Mouse (Mus musculus) gastrocnemius, adult 18-20 months (tissue): ENCODE data around the gene Cyth4. TPM values are rescaled to one million over a fixed set of nuclear protein-coding genes. Genes with fewer than 3 reads are reported as not detected.
A peak's percentile ranks its signal among the peaks of the same experiment; 100 is the strongest.

ENCODE experiments used
- DNase-seq: peaks from one replicate; pipeline ENCODE4 v3.0.0; 2021; ENCODE audit warnings: low spot score
- total RNA-seq, 2 experiments: library from RNA; stranded (reverse); gene quantifications; 2 replicates each; pipeline ENCODE4 v1.2.3; 2021

Cyth4 gene
- total RNA-seq, 2 experiments from 2014 or later = 0.82 to 2.3 TPM

DNA sequence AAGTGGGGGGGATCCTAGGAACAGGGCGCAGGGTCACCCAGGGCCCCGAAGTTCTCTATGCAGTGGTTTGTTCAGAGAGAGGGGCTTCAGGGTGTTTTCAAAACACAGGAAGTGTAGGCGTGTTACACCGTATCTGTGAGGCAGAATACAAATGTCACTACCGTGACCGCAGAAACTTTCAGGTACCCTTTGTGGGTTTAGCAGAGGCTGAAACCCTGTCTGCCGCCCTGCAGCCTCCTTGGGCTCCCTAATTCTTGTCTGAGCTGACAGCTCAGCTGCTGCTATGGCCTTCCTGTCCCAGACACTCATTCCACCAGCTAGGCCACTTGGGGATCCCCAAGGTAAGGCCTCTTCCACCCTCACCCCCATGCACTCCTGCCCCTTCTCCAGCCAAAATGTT lies 17.7 kb downstream of the Cyth4 start:
- no peak for DNase-seq

DNA sequence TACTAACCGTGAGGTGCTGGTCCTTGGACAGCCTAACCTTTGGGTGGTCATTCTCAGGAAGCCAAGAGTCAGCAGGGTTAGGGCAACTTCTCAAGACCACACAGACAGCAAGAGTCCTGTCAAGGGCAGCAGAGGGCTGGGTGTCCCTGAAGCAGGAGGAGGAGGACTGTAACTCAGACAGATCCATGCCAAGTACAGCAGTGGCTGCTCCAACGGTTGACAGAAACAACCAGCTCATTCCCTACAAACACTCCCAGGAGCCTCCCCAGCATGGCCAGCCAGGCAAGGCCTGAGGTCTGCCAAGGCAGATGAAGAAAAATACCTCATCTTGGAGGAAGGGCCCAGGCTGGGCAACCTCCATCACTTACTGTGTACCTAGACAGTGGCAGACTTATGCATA lies 20.1 kb downstream of the Cyth4 start:
- no peak for DNase-seq

DNA sequence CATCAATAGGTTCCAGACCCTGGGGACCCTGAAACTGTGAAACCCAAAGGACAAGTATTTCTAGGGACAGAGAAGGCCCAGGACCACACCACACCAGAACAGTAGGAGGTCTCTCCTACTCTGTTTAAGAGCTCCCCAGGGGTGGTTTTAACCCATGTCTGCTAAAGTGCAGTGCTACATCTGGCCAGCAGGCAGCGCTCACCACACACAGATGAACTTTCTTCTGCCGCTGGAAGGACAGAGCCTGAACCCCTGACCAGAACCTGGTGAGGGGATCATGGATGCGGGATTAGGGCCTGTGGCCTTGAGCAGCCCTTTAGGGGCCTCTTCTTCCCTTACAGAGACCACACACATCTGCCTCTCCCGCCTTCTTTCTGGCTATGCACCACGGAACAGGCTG lies 26.6 kb downstream of the Cyth4 start:
- peak; percentile 70 for DNase-seq

DNA sequence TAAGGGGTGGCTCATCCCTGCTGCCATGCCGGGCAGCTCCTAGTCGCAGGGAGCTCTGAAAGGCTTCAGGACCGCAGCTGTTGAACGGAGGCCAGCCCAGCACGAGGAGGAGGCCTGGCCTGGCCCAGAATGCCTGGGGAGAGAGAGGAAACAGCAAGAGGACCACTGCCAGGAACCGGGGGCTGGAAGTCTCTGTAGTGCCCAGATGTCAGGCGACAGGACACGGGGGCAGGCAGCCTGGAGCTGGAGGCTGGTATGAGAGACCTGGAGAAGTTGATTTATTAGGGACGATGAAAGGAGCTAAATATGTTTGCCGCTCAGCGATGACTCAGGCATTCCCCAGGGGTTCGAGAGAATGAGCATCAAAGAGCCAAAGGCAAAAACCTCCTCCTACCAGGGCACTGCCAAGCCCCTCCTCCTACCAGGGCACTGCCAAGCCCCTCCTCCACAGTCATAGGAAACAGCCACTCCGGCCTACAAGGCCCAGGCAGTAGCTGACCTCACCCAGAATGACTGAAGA lies 27.6 kb downstream of the Cyth4 start:
- peak; percentile 84 for DNase-seq

DNA sequence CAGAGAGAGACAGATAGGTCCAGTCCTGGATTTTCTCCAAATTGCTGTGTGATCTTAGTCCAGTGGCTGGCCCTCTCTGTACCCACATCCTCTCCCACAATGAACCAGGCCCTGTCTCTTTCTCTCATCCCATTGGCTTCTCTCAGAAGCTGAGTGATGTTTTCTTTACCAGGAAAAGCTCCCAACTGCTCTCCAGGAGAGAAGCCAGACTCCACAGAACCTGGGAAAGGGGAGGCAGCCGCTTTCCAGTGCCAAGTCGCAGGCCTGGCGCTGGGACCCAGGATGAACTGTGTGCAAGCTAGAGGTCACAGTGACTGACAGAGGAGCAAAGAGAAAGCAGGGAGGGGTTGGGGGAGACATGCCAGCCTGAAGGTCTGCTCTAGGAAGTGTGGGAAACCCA lies 28.1 kb downstream of the Cyth4 start:
- no peak for DNase-seq

DNA sequence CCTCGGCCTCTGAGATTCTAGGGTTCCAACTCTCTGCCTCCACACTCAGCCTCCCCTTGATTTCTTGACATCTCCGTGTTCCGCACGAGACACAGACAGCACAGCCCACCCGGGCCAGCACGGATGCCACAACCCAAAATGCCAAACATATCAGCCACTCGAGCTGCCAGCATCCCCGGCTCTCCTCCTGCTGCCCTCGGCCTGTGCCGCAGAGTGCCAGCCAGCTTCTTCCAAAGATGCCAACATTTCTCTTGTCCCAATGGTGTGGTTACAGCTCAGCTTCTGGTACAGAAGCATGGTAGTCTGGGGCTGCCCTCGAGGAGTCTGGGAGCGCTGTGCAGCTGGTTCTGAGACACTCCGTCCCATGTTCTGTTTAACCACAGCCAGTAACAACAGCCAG lies 29.4 kb downstream of the Cyth4 start:
- no peak for DNase-seq

DNA sequence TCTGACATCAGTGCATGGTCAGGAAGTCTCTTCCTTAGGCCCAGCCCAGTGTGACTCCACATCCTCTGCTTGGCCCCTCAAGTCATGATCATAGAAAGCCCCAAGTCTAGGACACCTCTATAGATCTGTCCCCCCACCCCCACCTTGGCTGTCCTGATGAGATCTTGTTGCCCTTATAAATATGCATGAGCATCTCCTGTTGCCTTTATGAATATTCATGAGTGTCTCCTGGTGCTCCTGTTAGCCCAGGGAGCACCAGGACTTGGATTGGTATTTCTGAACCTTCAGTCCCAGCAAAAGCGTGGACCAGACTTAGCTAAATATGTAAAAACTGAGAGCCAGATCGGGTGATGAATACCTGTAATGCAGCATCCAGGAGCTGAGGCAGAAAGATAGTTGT lies 35.5 kb downstream of the Cyth4 start:
- no peak for DNase-seq

DNA sequence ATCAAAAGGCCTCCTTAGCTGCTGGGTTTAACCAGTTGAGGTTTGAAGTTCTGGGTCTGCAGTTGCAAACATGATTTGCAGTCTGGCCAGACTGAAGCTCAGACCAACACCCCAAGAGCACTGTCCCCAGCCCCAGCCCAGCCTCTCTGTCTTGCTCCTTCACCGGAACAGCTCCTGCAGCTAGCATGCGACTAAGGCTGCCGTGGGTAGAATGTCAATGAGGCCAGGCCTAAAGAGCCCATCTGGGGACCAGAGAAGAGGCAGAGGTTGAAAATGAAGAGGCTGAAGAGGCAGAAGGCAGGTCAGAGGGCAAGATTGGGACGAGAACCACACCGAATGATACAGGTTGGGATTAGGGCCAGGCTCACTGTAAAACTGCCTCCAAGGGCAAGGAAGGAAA lies 36.6 kb downstream of the Cyth4 start:
- no peak for DNase-seq

DNA sequence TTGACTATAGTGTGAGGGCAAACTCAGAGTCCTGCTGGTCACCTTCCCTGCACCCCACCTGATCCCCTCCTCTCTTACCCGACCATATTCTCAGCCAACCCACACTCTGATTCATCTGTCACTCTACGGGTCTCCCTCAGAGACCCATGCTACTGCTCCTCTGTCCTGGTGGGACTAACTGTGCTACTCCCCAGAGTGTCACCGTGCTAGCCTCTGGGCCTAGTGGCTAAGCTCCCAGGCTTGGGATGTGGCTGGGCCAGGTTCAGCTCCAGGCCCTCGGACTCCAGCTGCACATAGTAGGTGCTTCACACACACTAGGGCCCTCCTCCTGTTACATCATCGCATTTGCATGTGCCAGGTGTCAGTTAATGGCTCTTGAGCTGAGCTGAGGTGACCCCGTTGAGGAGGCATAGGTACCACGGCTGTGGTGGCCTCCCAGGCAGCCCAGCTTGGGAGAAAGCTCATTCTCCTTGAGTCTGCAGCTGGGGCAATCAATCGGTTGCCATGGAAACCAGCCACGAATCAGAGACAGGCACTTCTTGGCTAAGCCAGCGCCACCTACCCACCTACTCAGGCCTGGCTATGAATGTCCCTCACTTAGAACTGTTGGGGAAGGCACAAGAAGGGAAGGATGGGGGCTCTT lies 37.4 kb downstream of the Cyth4 start:
- no peak for DNase-seq

DNA sequence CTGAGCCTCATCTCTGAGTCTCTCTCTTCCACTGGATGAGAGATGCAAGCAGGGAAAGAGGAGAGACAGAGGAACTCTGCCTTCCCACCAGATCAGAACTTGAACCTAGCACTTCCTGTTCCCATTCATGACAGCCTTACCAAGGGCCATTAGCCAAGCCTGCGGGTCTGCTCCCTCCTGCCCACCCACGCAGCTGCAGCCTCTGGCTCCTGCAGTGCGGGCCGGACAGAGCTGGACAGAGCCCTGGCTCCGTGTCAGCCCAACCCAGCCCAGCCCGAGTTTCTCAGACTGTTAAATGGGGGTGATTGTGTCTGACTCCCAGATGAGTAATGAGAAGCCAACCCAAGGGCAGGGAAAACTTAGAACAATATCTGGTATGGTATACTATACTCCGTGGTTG lies 38.4 kb downstream of the Cyth4 start:
- peak; percentile 44 for DNase-seq

DNA sequence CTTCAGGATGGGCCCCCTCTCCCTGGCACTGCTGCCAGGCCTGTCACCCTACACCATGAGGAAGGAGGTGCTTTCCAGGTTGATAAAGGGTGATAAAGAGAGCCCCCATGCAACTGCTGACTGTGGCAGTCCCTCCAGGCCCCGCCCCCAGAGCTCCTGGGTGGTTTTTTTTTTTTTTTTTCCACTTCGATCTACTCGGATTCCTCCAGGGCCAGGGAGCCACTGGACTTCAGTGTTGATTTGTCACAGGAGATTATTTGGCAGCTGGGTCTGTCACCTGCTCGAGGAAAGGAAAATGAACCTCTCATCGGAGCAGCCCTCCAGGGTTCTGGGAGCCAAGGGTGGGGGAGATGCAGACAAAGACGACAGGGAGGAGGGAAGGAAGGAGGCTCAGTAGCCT lies 46.8 kb downstream of the Cyth4 start:
- DNase-seq = no peak

DNA sequence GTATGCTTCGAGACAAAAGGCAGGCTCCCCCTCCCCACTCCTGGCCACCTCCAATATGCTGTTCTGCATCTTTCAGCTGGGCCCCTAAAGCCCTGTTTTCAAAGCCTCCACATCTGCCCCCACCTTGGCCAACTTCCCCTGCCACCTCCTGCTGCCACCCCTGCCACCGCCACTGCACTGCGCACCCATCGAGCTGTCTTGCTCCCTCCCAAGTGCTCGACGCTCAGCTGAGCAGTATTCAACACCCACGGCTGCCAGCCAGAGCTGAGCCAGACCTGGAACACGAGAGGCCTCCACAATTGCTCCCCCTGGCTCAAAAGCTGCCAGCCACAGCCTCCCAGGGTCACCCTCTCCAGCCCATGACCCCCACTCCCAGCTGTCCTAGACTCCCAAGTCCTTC lies 47.8 kb downstream of the Cyth4 start:
- DNase-seq = no peak

DNA sequence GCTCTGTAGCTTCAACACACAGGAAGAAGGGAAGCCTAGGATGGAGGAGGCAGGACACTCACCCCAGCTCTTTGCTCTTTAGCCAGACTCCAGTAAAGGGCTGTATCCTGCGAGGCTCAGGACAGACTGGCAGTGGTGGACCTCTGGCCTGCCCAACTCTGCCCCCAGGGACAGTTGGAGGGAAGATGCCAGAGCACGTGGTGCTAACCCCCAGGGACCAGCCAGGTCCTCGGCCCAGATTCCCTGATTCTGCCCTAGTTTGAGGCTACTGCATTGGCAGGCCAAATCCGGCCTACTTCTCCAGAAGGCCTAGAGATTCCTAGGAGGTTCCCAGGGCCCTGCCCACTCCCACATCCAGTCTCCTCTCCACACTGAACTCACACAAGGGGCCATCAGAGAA lies 50.9 kb downstream of the Cyth4 start:
- DNase-seq = peak; percentile 16

DNA sequence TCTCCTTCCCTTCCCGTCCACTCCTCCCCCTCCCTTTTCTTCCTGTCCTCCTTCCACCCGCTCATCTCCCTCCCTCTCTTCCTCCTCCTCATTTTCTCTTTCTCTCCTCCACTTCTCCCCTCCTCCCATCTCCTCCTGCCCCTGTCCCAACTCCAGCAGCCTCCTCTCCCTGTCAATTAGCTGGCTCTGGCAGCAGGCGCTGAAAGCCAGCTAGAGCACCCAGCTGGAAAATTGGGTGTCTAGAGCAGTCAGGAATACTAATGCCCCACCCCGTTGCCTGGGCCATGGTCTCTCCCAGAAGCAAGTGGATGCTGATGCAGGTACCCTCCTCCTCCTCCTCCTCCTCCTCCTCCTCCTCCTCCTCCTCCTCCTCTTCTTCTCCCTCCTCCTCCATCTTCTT lies 54.3 kb downstream of the Cyth4 start:
- no peak for DNase-seq

DNA sequence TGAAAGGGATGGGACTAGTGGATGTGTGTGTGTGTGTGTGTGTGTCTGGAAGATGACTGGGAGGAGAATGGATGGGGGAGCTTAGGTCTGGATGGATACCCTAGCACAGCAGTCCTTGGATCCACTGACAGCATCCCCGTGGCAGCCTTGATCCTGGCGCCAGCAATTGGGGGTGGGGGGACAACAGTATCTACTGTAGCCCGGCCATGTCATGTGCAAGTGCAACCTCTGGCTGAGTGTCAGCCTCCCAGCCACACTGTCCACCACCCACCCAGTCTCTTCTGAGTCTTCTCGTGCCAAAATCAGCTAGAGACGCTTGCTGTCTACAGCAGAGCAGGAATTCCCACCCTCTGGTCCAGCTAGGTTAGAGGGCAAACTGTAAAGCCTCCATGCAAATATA lies 67.4 kb downstream of the Cyth4 start:
- DNase-seq = no peak

DNA sequence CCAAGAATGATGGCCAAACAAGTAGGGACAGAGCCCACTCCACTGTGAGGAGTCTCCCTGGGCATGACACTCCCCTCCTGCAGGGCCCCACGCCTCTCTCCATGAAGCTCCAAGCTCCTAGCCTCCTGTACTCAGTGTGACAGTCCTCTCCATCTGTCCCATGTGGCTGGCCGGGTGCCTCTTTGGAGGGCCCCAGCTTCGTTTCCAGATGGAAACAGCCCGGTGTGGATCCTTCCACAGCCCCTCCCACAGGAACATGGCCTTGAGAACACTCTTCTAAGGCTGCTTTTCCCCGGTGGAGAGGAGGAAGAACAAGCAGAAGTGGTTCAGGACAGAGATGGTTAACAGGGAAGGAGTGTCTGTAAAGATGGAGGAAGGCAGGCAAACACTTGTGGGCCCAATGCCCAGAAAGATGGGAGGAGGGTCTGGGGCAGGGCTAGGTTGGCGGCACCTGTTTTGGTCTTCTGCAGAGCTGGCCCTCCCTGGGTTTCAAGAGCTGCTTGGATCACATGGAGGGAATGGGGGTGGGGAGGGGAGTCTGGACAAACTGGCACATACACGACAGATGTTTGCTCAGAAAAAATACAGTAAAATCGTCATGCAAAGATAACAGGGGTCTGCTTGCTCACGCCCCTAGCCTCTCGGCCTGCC lies 72.5 kb downstream of the Cyth4 start:
- no peak for DNase-seq

DNA sequence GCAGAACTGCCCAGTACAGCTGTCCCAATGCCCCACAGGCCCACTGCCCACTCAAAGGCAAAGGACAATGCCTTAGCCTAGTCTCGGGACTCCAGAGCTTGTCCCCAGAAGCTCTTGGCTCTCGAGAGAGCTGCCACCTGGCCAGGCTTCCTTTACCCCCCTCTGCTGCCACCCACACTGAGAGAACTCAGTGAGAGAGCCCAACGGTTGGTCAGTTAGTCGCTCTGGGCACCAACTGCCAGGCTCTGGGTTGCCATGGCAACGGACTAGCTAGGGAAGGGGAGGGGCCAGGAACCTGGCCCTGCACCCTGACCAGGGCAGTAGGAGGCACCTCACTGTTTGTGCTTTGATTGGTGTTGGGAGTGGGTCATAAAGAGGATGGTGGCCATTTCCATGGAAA lies 73.5 kb downstream of the Cyth4 start:
- DNase-seq = no peak

Other genes with a start within 250 kb of the Cyth4 start
- gene Tex33, start 201.1 kb upstream of the Cyth4 start, total RNA-seq = not detected
- gene Tst, start 191.1 kb upstream of the Cyth4 start, total RNA-seq = 10 to 100 TPM; 21.7 to 24.2 TPM
- 10 to 100 TPM; 56.5 to 65.3 TPM for gene Mpst, start 190.6 kb upstream of the Cyth4 start, total RNA-seq
- 10 to 100 TPM in 1 of 2 experiments, 1 to 10 TPM in 1; 8.4 to 13.9 TPM for gene Kctd17, start 168.5 kb upstream of the Cyth4 start, total RNA-seq
- under 1 TPM in 1 of 2 experiments, not detected in 1; 0.17 TPM for gene Tmprss6, start 128.4 kb upstream of the Cyth4 start, total RNA-seq
- gene Il2rb, start 101.8 kb upstream of the Cyth4 start, total RNA-seq = not detected
- 1 to 10 TPM; 1.0 to 2.4 TPM for gene C1qtnf6, start 65.6 kb upstream of the Cyth4 start, total RNA-seq
- not detected for gene Sstr3, start 52.4 kb upstream of the Cyth4 start, total RNA-seq
- 1 to 10 TPM in 1 of 2 experiments, under 1 TPM in 1; 0.96 to 1.8 TPM for gene Rac2, start 24.3 kb upstream of the Cyth4 start, total RNA-seq
- gene Elfn2, start 121.7 kb downstream of the Cyth4 start, total RNA-seq = under 1 TPM; 0.02 to 0.05 TPM
- gene Mfng, start 176.4 kb downstream of the Cyth4 start, total RNA-seq = 1 to 10 TPM; 1.8 to 3.6 TPM
- 1 to 10 TPM; 4.1 to 6.5 TPM for gene Card10, start 206.0 kb downstream of the Cyth4 start, total RNA-seq
- 1 to 10 TPM; 5.2 to 9.5 TPM for gene Cdc42ep1, start 245.6 kb downstream of the Cyth4 start, total RNA-seq